Mouse (Mus musculus) lung, embryonic 15.5 days (tissue): ENCODE data around the gene Rrp36. TPM values are rescaled to one million over a fixed set of nuclear protein-coding genes. Genes with fewer than 3 reads are reported as not detected.
A peak's percentile ranks its signal among the peaks of the same experiment; 100 is the strongest.

Experiments
- ATAC-seq: fragments of 200-750 bp; cut with Nextera tagmentation; 2 replicates; pipeline ENCODE4 v1.8.0; 2017; ENCODE audit warnings: moderate number of reproducible peaks, borderline replicate concordance; ENCODE audit not compliant: low FRiP score, low TSS enrichment; ENCODE audit errors: extremely low read depth
- H3K27ac ChIP-seq: fragments of 300-500 bp; sonication (generic); 2 replicates; pipeline ENCODE4 v1.5.1; 2015; ENCODE audit warnings: moderate library complexity, mild to moderate bottlenecking, inconsistent platforms
- H3K27me3 ChIP-seq: fragments of 300-500 bp; sonication (generic); 2 replicates; pipeline ENCODE4 v1.6.1; 2015; ENCODE audit warnings: inconsistent platforms
- H3K36me3 ChIP-seq: fragments of 300-500 bp; sonication (generic); 2 replicates; pipeline ENCODE4 v1.6.1; 2015; ENCODE audit warnings: inconsistent platforms
- H3K4me1 ChIP-seq: fragments of 300-500 bp; sonication (generic); 2 replicates; pipeline ENCODE4 v1.6.1; 2015; ENCODE audit warnings: inconsistent platforms
- H3K4me2 ChIP-seq: fragments of 300-500 bp; sonication (generic); 2 replicates; pipeline ENCODE4 v1.6.1; 2015; ENCODE audit warnings: inconsistent platforms, mild to moderate bottlenecking, moderate library complexity
- H3K4me3 ChIP-seq: fragments of 300-500 bp; sonication (generic); 2 replicates; pipeline ENCODE4 v1.5.1; 2015; ENCODE audit warnings: mild to moderate bottlenecking, inconsistent platforms
- H3K9ac ChIP-seq: fragments of 300-500 bp; sonication (generic); 2 replicates; pipeline ENCODE4 v1.6.1; 2015; ENCODE audit warnings: inconsistent platforms
- H3K9me3 ChIP-seq: fragments of 300-500 bp; sonication (generic); 2 replicates; pipeline ENCODE4 v1.6.1; 2016; ENCODE audit warnings: inconsistent platforms
- WGBS: fragments of 180-500 bp; shearing (Covaris S2); methylation state at CpG from one replicate; pipeline ENCODE4 v1.1.7; 2015; 5-methylcytosine and 5-hydroxymethylcytosine counted together
- polyA plus RNA-seq: library from polyadenylated mRNA; unstranded; fragments of >200 nt; fragmentation: Nextera tagmentation; extraction: Ambion mirVana; gene quantifications from 2 replicates; pipeline ENCODE4 v1.2.1, GENCODE M21; 2015

The Rrp36 gene
- polyA plus RNA-seq, 1 experiment from 2014 or later: 56.2 TPM

GRCm38 (mm10) chr17:46622269-46622668, 51.9 kb downstream of the Rrp36 start:
- Histone ChIP-seq H3K4me2 (peak overlapping the region; percentile 20; the same call in 1 of the 2 replicates), H3K4me1 (peaks cover 98% of the 10 kb centered on the region), H3K4me3 (no peak overlapping the region), H3K9ac (no peak overlapping the region), H3K9me3 (no peaks in the 10 kb centered on the region), H3K36me3 (no peaks in the 10 kb centered on the region), H3K27ac (peak overlapping the region; percentile 62), H3K27me3 (no peaks in the 10 kb centered on the region)
- WGBS: 49% methylated on average over 11 of the region's 11 CpGs
- no peak for ATAC-seq

GRCm38 (mm10) chr17:46621324-46621723, 52.8 kb downstream of the Rrp36 start:
- Histone ChIP-seq H3K27ac (peak overlapping the region; percentile 96), H3K36me3 (no peaks in the 10 kb centered on the region), H3K27me3 (no peaks in the 10 kb centered on the region), H3K9ac (no peak overlapping the region), H3K4me1 (peaks cover 97% of the 10 kb centered on the region), H3K9me3 (no peaks in the 10 kb centered on the region), H3K4me2 (peak overlapping the region; percentile 47), H3K4me3 (0 out of 2 replicates have a peak overlapping the region, but pooled peaks have one; percentile 1)
- WGBS: 16% methylated on average over 15 of the region's 15 CpGs
- peak; percentile 6; the same call in 1 of the 2 replicates for ATAC-seq

GRCm38 (mm10) chr17:46619683-46620357, 54.3 kb downstream of the Rrp36 start:
- no peak for ATAC-seq
- H3K9ac ChIP-seq: peak overlapping the region; percentile 13
- peak overlapping the region; percentile 47 for H3K4me2 ChIP-seq
- 22% methylated on average over 16 of the region's 16 CpGs for WGBS
- H3K9me3 ChIP-seq: no peaks in the 10 kb centered on the region
- H3K27ac ChIP-seq: peak overlapping the region; percentile 96
- no peaks in the 10 kb centered on the region for H3K36me3 ChIP-seq
- H3K4me3 ChIP-seq: peak overlapping the region; percentile 5; the same call in 1 of the 2 replicates
- H3K27me3 ChIP-seq: no peaks in the 10 kb centered on the region
- peaks cover 93% of the 10 kb centered on the region for H3K4me1 ChIP-seq

- Histone ChIP-seq H3K9ac (peak overlapping the region; percentile 37), H3K4me1 (peaks cover 92% of the 10 kb centered on the region), H3K27ac (peak overlapping the region; percentile 96), H3K4me3 (peak overlapping the region; percentile 7; the same call in 1 of the 2 replicates), H3K27me3 (no peaks in the 10 kb centered on the region), H3K4me2 (peak overlapping the region; percentile 47), H3K9me3 (no peaks in the 10 kb centered on the region), H3K36me3 (no peaks in the 10 kb centered on the region)
- 11% methylated on average over 27 of the region's 27 CpGs for WGBS
- no peak for ATAC-seq
These were observed 55.1 kb downstream of the Rrp36 start for GRCm38 (mm10) chr17:46618769-46619682.

- Histone ChIP-seq H3K4me1 (peaks cover 92% of the 10 kb centered on the region), H3K27me3 (no peaks in the 10 kb centered on the region), H3K36me3 (no peaks in the 10 kb centered on the region), H3K4me2 (peak overlapping the region; percentile 47), H3K27ac (peak overlapping the region; percentile 96), H3K9me3 (no peaks in the 10 kb centered on the region), H3K4me3 (peak overlapping the region; percentile 7; the same call in 1 of the 2 replicates), H3K9ac (peak overlapping the region; percentile 37; the same call in 1 of the 2 replicates)
- WGBS: under 1% methylated on average over 6 of the region's 6 CpGs
- 0 out of 2 replicates have a peak, but pooled peaks have one; percentile 9 for ATAC-seq
These were observed 55.8 kb downstream of the Rrp36 start for GRCm38 (mm10) chr17:46618394-46618768.

GRCm38 (mm10) chr17:46617799-46618198, 56.4 kb downstream of the Rrp36 start:
- WGBS: 43% methylated on average over 12 of the region's 12 CpGs
- H3K4me2 ChIP-seq: peak overlapping the region; percentile 47
- no peaks in the 10 kb centered on the region for H3K9me3 ChIP-seq
- H3K27me3 ChIP-seq: no peaks in the 10 kb centered on the region
- H3K27ac ChIP-seq: peak overlapping the region; percentile 96
- no peaks in the 10 kb centered on the region for H3K36me3 ChIP-seq
- ATAC-seq: no peak
- H3K4me1 ChIP-seq: peaks cover 93% of the 10 kb centered on the region
- H3K4me3 ChIP-seq: no peak overlapping the region
- H3K9ac ChIP-seq: no peak overlapping the region

Other genes with a start within 250 kb of the Rrp36 start
- 1.7 and 7.8 TPM in 2 replicates for gene Crip3, start 245.4 kb downstream of the Rrp36 start, polyA plus RNA-seq
- 0.29 TPM in 1 of 2 replicates, not detected in the other for gene Slc22a7, start 235.9 kb downstream of the Rrp36 start, polyA plus RNA-seq
- 0.04 and 0.11 TPM in 2 replicates for gene Ttbk1, start 186.7 kb downstream of the Rrp36 start, polyA plus RNA-seq
- 43.0 and 51.3 TPM in 2 replicates for gene Dnph1, start 177.6 kb downstream of the Rrp36 start, polyA plus RNA-seq
- gene Cul9, start 128.0 kb downstream of the Rrp36 start, polyA plus RNA-seq: 2.9 and 3.4 TPM in 2 replicates
- gene Srf, start 118.2 kb downstream of the Rrp36 start, polyA plus RNA-seq: 10.4 and 10.7 TPM in 2 replicates
- 134 and 142 TPM in 2 replicates for gene Ptk7, start 44.8 kb downstream of the Rrp36 start, polyA plus RNA-seq
- 24.9 and 25.8 TPM in 2 replicates for gene Klc4, start 28.3 kb downstream of the Rrp36 start, polyA plus RNA-seq
- 106 TPM in 2 replicates for gene Mrpl2, start 28.1 kb downstream of the Rrp36 start, polyA plus RNA-seq
- gene Cul7, start 24.0 kb downstream of the Rrp36 start, polyA plus RNA-seq: 48.2 and 49.5 TPM in 2 replicates
- 128 and 134 TPM in 2 replicates for gene Mea1, start 4.4 kb upstream of the Rrp36 start, polyA plus RNA-seq
- 117 and 122 TPM in 2 replicates for gene Klhdc3, start 6.6 kb upstream of the Rrp36 start, polyA plus RNA-seq
- gene Ppp2r5d, start 30.8 kb upstream of the Rrp36 start, polyA plus RNA-seq: 96.0 and 102 TPM in 2 replicates
- gene Pex6, start 37.1 kb upstream of the Rrp36 start, polyA plus RNA-seq: 27.7 and 28.6 TPM in 2 replicates
- gene Gnmt, start 54.8 kb upstream of the Rrp36 start, polyA plus RNA-seq: 1.3 and 1.8 TPM in 2 replicates
- gene Cnpy3, start 77.9 kb upstream of the Rrp36 start, polyA plus RNA-seq: 83.0 and 83.6 TPM in 2 replicates
- gene Ptcra, start 89.4 kb upstream of the Rrp36 start, polyA plus RNA-seq: 1.3 and 8.2 TPM in 2 replicates
- gene 2310039H08Rik, start 98.3 kb upstream of the Rrp36 start, polyA plus RNA-seq: 62.2 and 63.9 TPM in 2 replicates
- gene Rpl7l1, start 108.3 kb upstream of the Rrp36 start, polyA plus RNA-seq: 171 and 175 TPM in 2 replicates
- gene Bicral, start 184.1 kb upstream of the Rrp36 start, polyA plus RNA-seq: 3.5 and 4.0 TPM in 2 replicates
- gene Tbcc, start 216.3 kb upstream of the Rrp36 start, polyA plus RNA-seq: 53.1 and 58.1 TPM in 2 replicates
- gene Prph2, start 236.1 kb upstream of the Rrp36 start, polyA plus RNA-seq: not detected in 2 replicates